Mouse (Mus musculus) left cerebral cortex, adult 8-10 months (tissue): ENCODE data around the gene Plekha5. TPM values are rescaled to one million over a fixed set of nuclear protein-coding genes. Genes with fewer than 3 reads are reported as not detected.

ENCODE experiments used
- DNase-seq, 2 experiments: peaks; one replicate each; pipeline ENCODE4 v3.0.0; 2022; ENCODE audit warnings: low spot score in 2 of 2
- total RNA-seq, 4 experiments: library from RNA; stranded (reverse); gene quantifications; 2 replicates each; pipeline ENCODE4 v1.2.4; 2022

Plekha5 gene
- total RNA-seq = 100 to 1,000 TPM; 124 to 132 (median 127) TPM

GRCm38 (mm10) chr6:140423846-140424200 lies at the start of gene Plekha5:
Gene Plekha5, plus strand, starts transcription at chr6:140424054.
- no peak for DNase-seq

GRCm38 (mm10) chr6:140375671-140376070 lies 48.2 kb upstream of the Plekha5 start:
- no peak for DNase-seq

GRCm38 (mm10) chr6:140380588-140380987 lies 43.3 kb upstream of the Plekha5 start:
- DNase-seq = no peak

- peak in 1 of 2 experiments; percentile 13 for DNase-seq
Observed at GRCm38 (mm10) chr6:140381162-140381561, 42.7 kb upstream of the Plekha5 start.

- DNase-seq = no peak
Observed at GRCm38 (mm10) chr6:140383580-140384400, 40.1 kb upstream of the Plekha5 start.

- no peak for DNase-seq
Observed at GRCm38 (mm10) chr6:140396687-140397086, 27.2 kb upstream of the Plekha5 start.

GRCm38 (mm10) chr6:140402766-140403310 lies 21.0 kb upstream of the Plekha5 start:
- DNase-seq = no peak

- DNase-seq = no peak
Observed at GRCm38 (mm10) chr6:140411996-140412395, 11.9 kb upstream of the Plekha5 start.

- DNase-seq = peak; percentile 19 to 30
Observed at GRCm38 (mm10) chr6:140423041-140423845, 611 bp upstream of the Plekha5 start.

- DNase-seq = peak; percentile 41 to 43
Observed at GRCm38 (mm10) chr6:140424201-140424990, 542 bp downstream of the Plekha5 start.

- DNase-seq = peak in 1 of 2 experiments; percentile 31
Observed at GRCm38 (mm10) chr6:140424991-140425361, 1.1 kb downstream of the Plekha5 start.

- no peak for DNase-seq
Observed at GRCm38 (mm10) chr6:140429236-140429635, 5.4 kb downstream of the Plekha5 start.

- DNase-seq = no peak
Observed at GRCm38 (mm10) chr6:140432363-140432762, 8.5 kb downstream of the Plekha5 start.

- no peak for DNase-seq
Observed at GRCm38 (mm10) chr6:140443374-140443773, 19.5 kb downstream of the Plekha5 start.

- DNase-seq = no peak
Observed at GRCm38 (mm10) chr6:140444147-140444546, 20.3 kb downstream of the Plekha5 start.

- no peak for DNase-seq
Observed at GRCm38 (mm10) chr6:140444855-140445465, 21.1 kb downstream of the Plekha5 start.

- no peak for DNase-seq
Observed at GRCm38 (mm10) chr6:140448010-140448739, 24.3 kb downstream of the Plekha5 start.

- DNase-seq = no peak
Observed at GRCm38 (mm10) chr6:140450693-140451092, 26.8 kb downstream of the Plekha5 start.

GRCm38 (mm10) chr6:140452736-140453135 lies 28.9 kb downstream of the Plekha5 start:
- no peak for DNase-seq

GRCm38 (mm10) chr6:140453454-140453853 lies 29.6 kb downstream of the Plekha5 start:
- no peak for DNase-seq
